Mouse (Mus musculus) embryonic fibroblast, embryonic 13.5 days (primary cell): Measurements from ENCODE around the gene Ccdc27. TPM values are rescaled to one million over a fixed set of nuclear protein-coding genes. Genes with fewer than 3 reads are reported as not detected.

Experiments used
- H3K27ac ChIP-seq: 2 replicates; pipeline ENCODE4 v1.5.1; 2012; ENCODE audit warnings: low read length, control low read depth, inconsistent platforms; ENCODE audit not compliant: insufficient read depth
- H3K4me1 ChIP-seq: 2 replicates; pipeline ENCODE4 v1.6.1; 2011; ENCODE audit warnings: low read length; ENCODE audit not compliant: control insufficient read depth, insufficient read depth
- H3K4me3 ChIP-seq: 2 replicates; pipeline ENCODE4 v1.5.1; 2011; ENCODE audit warnings: mild to moderate bottlenecking, control low read depth, low read length; ENCODE audit not compliant: insufficient read depth
- CTCF ChIP-seq: IDR thresholded peaks from 2 replicates; pipeline ENCODE4 v1.5.1; 2011; ENCODE audit warnings: mild to moderate bottlenecking, control low read depth, low read length, moderate library complexity, borderline replicate concordance; ENCODE audit not compliant: insufficient read depth
- POLR2A ChIP-seq: IDR thresholded peaks from 2 replicates; pipeline ENCODE4 v1.6.1; 2011; ENCODE audit warnings: low read depth, mild to moderate bottlenecking, control low read depth, low read length, moderate library complexity
- polyA plus RNA-seq: library from polyadenylated mRNA; stranded (reverse); fragments of >200 nt; gene quantifications from 2 replicates; pipeline ENCODE4 v1.2.4, GENCODE M21; 2011; ENCODE audit warnings: low read depth; ENCODE audit not compliant: missing spikeins, insufficient read length

The Ccdc27 gene
- polyA plus RNA-seq, 1 experiment = not detected

- Histone ChIP-seq H3K27ac (no peak overlapping the region), H3K4me1 (no peaks in the 10 kb centered on the region), H3K4me3 (no peak overlapping the region)
- TF ChIP-seq CTCF (peak; percentile 57), POLR2A (no peak)
Observed at GRCm38 (mm10) chr4:154064827-154065773, 22.6 kb upstream of the Ccdc27 start.

- H3K4me3 ChIP-seq = no peak overlapping the region
- peaks cover 11% of the 10 kb centered on the region for H3K4me1 ChIP-seq
- no peak for TF ChIP-seq POLR2A
- no peak for TF ChIP-seq CTCF
- no peak overlapping the region; the same call in 1 of the 2 replicates for H3K27ac ChIP-seq
Observed at GRCm38 (mm10) chr4:154057696-154058095, 15.2 kb upstream of the Ccdc27 start.

GRCm38 (mm10) chr4:154056661-154057060 is 14.2 kb upstream of the Ccdc27 start:
- TF ChIP-seq POLR2A = no peak
- TF ChIP-seq CTCF = no peak
- Histone ChIP-seq H3K27ac (peak overlapping the region; percentile 41; the same call in 1 of the 2 replicates), H3K4me1 (peaks cover 11% of the 10 kb centered on the region), H3K4me3 (no peak overlapping the region)

- no peak overlapping the region for H3K4me3 ChIP-seq
- TF ChIP-seq POLR2A (no peak), CTCF (no peak)
- H3K27ac ChIP-seq = peak overlapping the region; percentile 41
- H3K4me1 ChIP-seq = peaks cover 11% of the 10 kb centered on the region
Observed at GRCm38 (mm10) chr4:154056046-154056445, 13.6 kb upstream of the Ccdc27 start.

GRCm38 (mm10) chr4:154055482-154055881 is 13.0 kb upstream of the Ccdc27 start:
- Histone ChIP-seq H3K4me3 (no peak overlapping the region), H3K4me1 (peaks cover 11% of the 10 kb centered on the region), H3K27ac (peak overlapping the region; percentile 32)
- no peak for TF ChIP-seq CTCF
- no peak for TF ChIP-seq POLR2A

GRCm38 (mm10) chr4:154053065-154053464 is 10.6 kb upstream of the Ccdc27 start:
- Histone ChIP-seq H3K4me3 (no peak overlapping the region), H3K27ac (no peak overlapping the region), H3K4me1 (peaks cover 11% of the 10 kb centered on the region)
- TF ChIP-seq POLR2A = no peak
- no peak; the same call in 1 of the 2 replicates for TF ChIP-seq CTCF

GRCm38 (mm10) chr4:154051401-154051800 is 8.9 kb upstream of the Ccdc27 start:
- Histone ChIP-seq H3K4me3 (no peak overlapping the region), H3K27ac (no peak overlapping the region), H3K4me1 (peaks cover 6% of the 10 kb centered on the region)
- no peak for TF ChIP-seq CTCF

- TF ChIP-seq CTCF (no peak), POLR2A (no peak)
- no peak overlapping the region for H3K27ac ChIP-seq
- H3K4me3 ChIP-seq = no peak overlapping the region
- H3K4me1 ChIP-seq = no peaks in the 10 kb centered on the region
Observed at GRCm38 (mm10) chr4:154045837-154046236, 3.4 kb upstream of the Ccdc27 start.

GRCm38 (mm10) chr4:154037123-154037522 is 5.4 kb downstream of the Ccdc27 start:
- Histone ChIP-seq H3K27ac (no peak overlapping the region), H3K4me1 (no peaks in the 10 kb centered on the region), H3K4me3 (no peak overlapping the region)
- TF ChIP-seq CTCF (no peak), POLR2A (no peak)

GRCm38 (mm10) chr4:154028646-154029045 is 13.8 kb downstream of the Ccdc27 start:
- Histone ChIP-seq H3K27ac (no peak overlapping the region), H3K4me1 (no peaks in the 10 kb centered on the region), H3K4me3 (no peak overlapping the region)
- no peak for TF ChIP-seq CTCF
- no peak for TF ChIP-seq POLR2A
